Mouse (Mus musculus) testis, postnatal 14 days (tissue): ENCODE data around the gene Neurl4.

Experiments used
- DNase-seq: peaks from one replicate; pipeline ENCODE4 v3.0.0; 2021; ENCODE audit warnings: low spot score

The Neurl4 gene

GRCm38 (mm10) chr11:69932254-69932653 is 31.4 kb downstream of the Neurl4 start:
- no peak for DNase-seq

GRCm38 (mm10) chr11:69933066-69933465 is 32.2 kb downstream of the Neurl4 start:
- DNase-seq: no peak

GRCm38 (mm10) chr11:69934169-69934568 is 33.3 kb downstream of the Neurl4 start:
- peak; percentile 89 for DNase-seq

GRCm38 (mm10) chr11:69934681-69935080 is 33.8 kb downstream of the Neurl4 start:
- no peak for DNase-seq

- peak; percentile 98 for DNase-seq
Observed at GRCm38 (mm10) chr11:69935137-69935879, 34.4 kb downstream of the Neurl4 start, which contains the start of gene Ybx2. TSS of gene Ybx2 (plus strand) at chr11:69935796.

DNA sequence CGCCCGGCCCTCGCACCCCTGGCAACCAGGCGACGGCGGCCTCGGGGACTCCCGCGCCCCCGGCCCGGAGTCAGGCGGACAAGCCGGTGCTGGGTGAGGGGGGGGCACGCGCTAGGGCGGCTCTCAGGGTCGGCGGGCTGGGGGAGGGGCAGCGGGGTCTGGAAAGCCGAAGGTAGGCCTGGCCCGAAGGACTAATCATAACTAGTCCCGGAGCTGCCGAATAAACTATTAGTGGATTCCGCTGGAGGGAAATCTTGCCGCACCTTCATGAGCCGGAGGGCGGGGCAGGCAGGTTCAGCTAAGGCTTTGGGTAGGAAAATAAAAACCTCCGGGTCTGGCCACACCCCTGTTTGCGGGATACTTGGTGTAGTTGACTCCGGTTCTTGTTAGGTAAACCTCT is 35.3 kb downstream of the Neurl4 start:
- peak; percentile 73 for DNase-seq

GRCm38 (mm10) chr11:69936714-69937347 is 36.0 kb downstream of the Neurl4 start:
- DNase-seq: no peak

DNA sequence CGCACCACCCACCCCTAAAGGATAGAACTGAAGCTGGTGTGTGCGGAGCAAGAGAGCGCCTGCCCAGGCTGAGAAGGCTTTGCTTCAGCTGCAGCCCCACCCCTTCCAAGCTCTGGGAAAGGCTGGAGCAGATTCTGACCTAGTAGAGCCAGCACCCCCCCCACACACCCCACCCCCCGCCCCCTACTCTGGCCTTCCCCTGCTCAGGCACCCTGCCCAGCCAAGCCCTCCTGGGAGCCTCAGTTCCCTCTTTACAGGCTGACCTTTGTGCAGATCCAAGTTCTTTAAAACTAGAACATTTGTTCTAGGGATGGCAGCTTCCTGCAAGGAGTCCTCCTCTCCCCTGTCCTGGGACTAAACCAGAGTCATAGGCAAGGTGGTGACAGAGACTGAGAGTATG is 36.5 kb downstream of the Neurl4 start:
- peak; percentile 37 for DNase-seq

- DNase-seq: no peak
Observed at GRCm38 (mm10) chr11:69937834-69938233, 37.0 kb downstream of the Neurl4 start.

- no peak for DNase-seq
Observed at GRCm38 (mm10) chr11:69938401-69938979, 37.6 kb downstream of the Neurl4 start.

DNA sequence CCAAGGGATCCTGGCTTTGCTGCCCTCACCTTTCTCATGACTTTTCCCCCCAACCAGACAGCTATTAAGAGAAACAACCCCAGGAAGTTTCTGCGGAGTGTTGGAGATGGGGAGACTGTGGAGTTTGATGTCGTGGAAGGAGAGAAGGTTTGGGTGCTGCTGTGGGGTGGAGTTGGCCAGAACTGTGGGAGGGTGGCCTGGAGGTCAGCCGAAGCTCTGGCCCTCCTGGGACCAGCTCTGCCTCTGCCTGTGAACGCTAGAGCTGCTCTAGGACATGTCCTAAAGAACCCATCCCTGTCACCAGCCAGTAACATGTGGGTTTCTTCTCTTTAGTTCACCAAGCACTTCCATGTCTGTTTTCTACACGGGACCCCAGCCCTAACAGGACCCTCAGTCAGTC is 38.3 kb downstream of the Neurl4 start:
- no peak for DNase-seq

DNA sequence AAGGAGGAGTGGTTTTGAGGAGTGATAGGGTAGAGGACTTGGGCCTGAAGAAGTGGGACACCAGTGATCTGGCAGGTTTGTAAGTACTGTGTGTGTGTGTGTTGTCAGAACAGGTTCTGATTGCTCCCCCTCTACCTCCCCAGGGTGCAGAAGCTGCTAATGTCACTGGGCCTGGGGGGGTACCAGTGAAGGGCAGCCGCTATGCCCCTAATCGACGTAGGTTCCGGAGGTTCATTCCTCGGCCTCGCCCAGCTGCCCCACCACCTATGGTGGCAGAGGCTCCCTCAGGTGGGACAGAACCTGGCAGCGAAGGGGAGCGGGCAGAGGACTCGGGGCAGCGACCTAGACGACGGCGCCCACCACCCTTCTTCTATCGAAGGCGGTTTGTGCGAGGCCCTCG is 38.9 kb downstream of the Neurl4 start:
- DNase-seq: no peak

- DNase-seq: no peak
Observed at GRCm38 (mm10) chr11:69940962-69941361, 40.1 kb downstream of the Neurl4 start.

DNA sequence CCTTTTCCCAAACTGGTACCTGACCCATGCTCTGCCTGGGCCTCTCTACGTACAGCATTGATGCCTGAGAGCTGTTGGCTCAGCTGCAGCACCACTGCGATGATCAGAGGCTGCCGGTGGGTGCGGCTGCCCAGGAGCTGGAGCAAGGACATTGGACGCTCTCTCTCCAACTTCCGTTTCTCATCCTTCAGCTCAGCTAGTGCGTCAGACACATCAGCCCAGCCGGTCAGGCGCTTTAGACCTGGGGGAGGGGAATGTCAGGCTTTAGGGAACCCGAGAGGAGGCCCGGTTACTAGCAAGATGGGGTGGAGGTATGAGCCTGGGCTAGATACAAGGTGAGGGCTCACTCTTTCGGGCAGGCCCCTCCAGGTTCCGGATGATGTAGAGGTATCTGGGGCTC is 44.3 kb downstream of the Neurl4 start:
- DNase-seq: no peak

- no peak for DNase-seq
Observed at GRCm38 (mm10) chr11:69945997-69946891, 45.4 kb downstream of the Neurl4 start.

GRCm38 (mm10) chr11:69947337-69948065 is 46.6 kb downstream of the Neurl4 start:
- DNase-seq: no peak

DNA sequence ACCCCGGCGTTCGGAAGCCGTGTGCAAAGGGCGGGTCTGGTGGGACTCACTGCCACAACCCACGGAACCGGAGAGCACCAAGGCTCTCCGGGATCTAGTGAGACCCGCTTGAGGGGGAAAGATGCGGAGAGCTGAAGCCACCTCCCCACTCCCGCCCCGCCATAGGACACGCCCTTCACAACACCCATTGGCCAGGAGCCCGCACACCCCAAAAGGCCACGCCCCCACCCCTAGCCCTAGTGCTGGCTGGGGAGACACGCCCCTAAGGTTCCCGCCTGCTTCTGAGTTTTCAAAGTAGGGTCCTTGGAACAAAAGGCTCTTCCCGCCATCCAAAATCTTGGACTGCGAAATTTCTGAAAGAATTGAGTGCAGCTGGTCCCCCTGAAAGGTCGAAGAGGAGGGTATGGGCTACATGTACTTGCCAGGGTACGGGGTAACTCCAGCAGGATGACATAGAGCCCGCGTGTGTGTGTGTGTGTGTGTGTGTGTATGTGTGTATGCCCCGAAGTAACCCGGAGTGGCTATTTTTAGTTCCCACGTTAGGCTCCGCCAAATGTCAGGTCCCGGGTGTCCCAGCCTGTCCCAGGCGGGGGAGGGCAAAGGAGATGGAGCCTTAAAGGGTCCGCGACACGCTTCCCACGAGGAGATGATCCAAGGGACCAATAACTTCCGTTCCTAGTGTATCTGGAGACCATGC is 47.3 kb downstream of the Neurl4 start, which contains the start of gene Slc2a4:
Slc2a4 (minus strand) TSS at position 123 of the 697 bp plus-strand sequence.
- peak; percentile 92 for DNase-seq

DNA sequence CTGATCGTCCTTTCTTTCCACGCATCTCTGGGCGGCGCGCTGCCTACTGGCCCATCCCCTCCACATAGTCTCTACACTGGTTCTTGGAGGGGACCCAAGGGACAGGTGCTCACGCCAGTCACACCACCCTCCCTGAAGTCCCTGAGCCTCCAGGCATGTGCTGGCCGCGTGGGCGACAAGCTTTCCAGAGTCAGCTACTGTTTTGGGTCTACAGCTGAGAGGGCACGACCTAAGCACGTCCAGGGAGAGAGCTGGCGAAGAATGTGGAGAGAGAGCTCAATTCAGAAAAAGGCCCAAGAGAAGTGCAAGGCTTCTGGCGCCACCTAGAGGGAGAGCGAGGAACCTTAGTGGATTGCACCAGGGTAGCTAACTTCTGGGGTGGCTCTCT is 47.9 kb downstream of the Neurl4 start:
- DNase-seq: peak; percentile 84

GRCm38 (mm10) chr11:69950807-69951459 is 50.1 kb downstream of the Neurl4 start:
- DNase-seq: no peak

GRCm38 (mm10) chr11:69952274-69952673 is 51.4 kb downstream of the Neurl4 start:
- DNase-seq: no peak
